Mouse (Mus musculus) lung, postnatal 10 days (tissue): Measurements from ENCODE around the gene Ildr1.

Experiments used
- DNase-seq: peaks from one replicate; pipeline ENCODE4 v3.0.0; 2021

The Ildr1 gene

GRCm38 (mm10) chr16:36772996-36773395 lies 79.2 kb downstream of the Ildr1 start:
- DNase-seq: no peak

- DNase-seq: no peak
Observed at GRCm38 (mm10) chr16:36775658-36776057, 81.9 kb downstream of the Ildr1 start.
